Mouse (Mus musculus): ENCODE measurements around the gene C130073F10Rik.
A peak's percentile ranks its signal among the peaks of the same experiment; 100 is the strongest.
"Not testable (repeated sequence)": the region's sequence is repeated elsewhere in the genome, so short reads cannot be mapped to it uniquely, and the experiment has no call there.

The C130073F10Rik gene

GRCm38 (mm10) chr4:101893656-101894420 is at the start of gene C130073F10Rik:
Gene C130073F10Rik, minus strand, starts transcription at chr4:101893789.
- no peak for ATAC-seq (ENCODE audit: insufficient number of reproducible peaks, low FRiP score, low TSS enrichment)

- ATAC-seq (ENCODE audit: insufficient number of reproducible peaks, low FRiP score, low TSS enrichment) = not testable (repeated sequence)
Measured at GRCm38 (mm10) chr4:101940107-101940506, 46.5 kb upstream of the C130073F10Rik start, which contains the start of gene Gm12794. Gene Gm12794, plus strand, starts transcription at chr4:101940407.

- ATAC-seq (ENCODE audit: insufficient number of reproducible peaks, low FRiP score, low TSS enrichment) = not testable (repeated sequence)
Measured at GRCm38 (mm10) chr4:101908821-101909220, 15.2 kb upstream of the C130073F10Rik start, which contains the start of gene Gm12800. Gene Gm12800, plus strand, starts transcription at chr4:101909121.

- no peak for ATAC-seq (ENCODE audit: insufficient number of reproducible peaks, low FRiP score, low TSS enrichment)
Measured at GRCm38 (mm10) chr4:101889377-101889776, 4.2 kb downstream of the C130073F10Rik start.

- ATAC-seq (ENCODE audit: insufficient number of reproducible peaks, low FRiP score, low TSS enrichment) = no peak
Measured at GRCm38 (mm10) chr4:101883641-101884040, 9.9 kb downstream of the C130073F10Rik start.

GRCm38 (mm10) chr4:101875687-101876086 is 17.9 kb downstream of the C130073F10Rik start:
- ATAC-seq (ENCODE audit: insufficient number of reproducible peaks, low FRiP score, low TSS enrichment) = not testable (repeated sequence)

GRCm38 (mm10) chr4:101872031-101872430 is 21.6 kb downstream of the C130073F10Rik start:
- ATAC-seq (ENCODE audit: insufficient number of reproducible peaks, low FRiP score, low TSS enrichment) = peak; percentile 61; the same call in 1 of the 2 replicates

- ATAC-seq (ENCODE audit: insufficient number of reproducible peaks, low FRiP score, low TSS enrichment) = no peak
Measured at GRCm38 (mm10) chr4:101862289-101862688, 31.3 kb downstream of the C130073F10Rik start.

GRCm38 (mm10) chr4:101860873-101861272 is 32.7 kb downstream of the C130073F10Rik start:
- no peak for ATAC-seq (ENCODE audit: insufficient number of reproducible peaks, low FRiP score, low TSS enrichment)

GRCm38 (mm10) chr4:101850908-101851307 is 42.7 kb downstream of the C130073F10Rik start:
- no peak for ATAC-seq (ENCODE audit: insufficient number of reproducible peaks, low FRiP score, low TSS enrichment)

GRCm38 (mm10) chr4:101843923-101844322 is 49.7 kb downstream of the C130073F10Rik start, which contains the start of gene B020004J07Rik:
Gene B020004J07Rik, minus strand, starts transcription at chr4:101844023.
- not testable (repeated sequence) for ATAC-seq (ENCODE audit: insufficient number of reproducible peaks, low FRiP score, low TSS enrichment)
